In genomic region chr5:36464709-36465661, GRCm38 (mm10) we compare ENCODE assay signal across 8 mouse cellular contexts. TPM values are rescaled to one million over a fixed set of nuclear protein-coding genes. Genes with fewer than 3 reads are reported as not detected.
DNase-seq lines count a peak whose midpoint lies in the region; ATAC-seq and TF ChIP-seq lines count a peak whose summit lies in the region.

Gene Grpel1 (plus strand): TSS chr5:36464998.

- peak within 1 kb of the TSS; percentile 93 for H3K4me2 ChIP-seq in embryonic facial prominence, embryonic 14.5 days (ENCODE audit: low read depth, low read length)
- H3K4me2 ChIP-seq in limb, embryonic 13.5 days (replicated peaks), result peak within 1 kb of the TSS; percentile 99
- peak within 1 kb of the TSS; percentile 91 for H3K4me2 ChIP-seq in midbrain, embryonic 16.5 days (ENCODE audit: low read length)

- H3K9me3 ChIP-seq in embryonic facial prominence, embryonic 14.5 days (ENCODE audit: control insufficient read depth, low read length), result no peaks in the 10 kb centered on the region
- no peaks in the 10 kb centered on the region for H3K9me3 ChIP-seq in limb, embryonic 13.5 days
- H3K9me3 ChIP-seq in midbrain, embryonic 16.5 days (replicated peaks; ENCODE audit: control insufficient read depth, low read length, poor library complexity, severe bottlenecking), result no peaks in the 10 kb centered on the region

- intact Hi-C loops in heart, adult 2 months (cut with DNase I), result loop anchor here (1.0 to 5.0 kb wide), 4 partner anchors 18 to 117 kb away; no protein-coding TSS in a partner anchor

- no peak for TF ChIP-seq CTCF in heart, adult 2 months (IDR thresholded peaks at IDR 0.05)

- no peaks in the 10 kb centered on the region for H3K27me3 ChIP-seq in embryonic facial prominence, embryonic 14.5 days (replicated peaks; ENCODE audit: control insufficient read depth, insufficient read depth, low read length)
- H3K27me3 ChIP-seq in heart, adult 2 months (ENCODE audit: control insufficient read depth, insufficient read depth, low read length), result no peaks in the 10 kb centered on the region
- H3K27me3 ChIP-seq in limb, embryonic 13.5 days, result no peaks in the 10 kb centered on the region
- peaks cover 3% of the 10 kb centered on the region; the same call in 1 of the 2 replicates for H3K27me3 ChIP-seq in midbrain, embryonic 16.5 days (ENCODE audit: control insufficient read depth, insufficient read depth, low read depth, low read length)

- H3K4me1 ChIP-seq in embryonic facial prominence, embryonic 14.5 days (ENCODE audit: control insufficient read depth, insufficient read depth, low read length), result peaks cover 9% of the 10 kb centered on the region
- peaks cover 3% of the 10 kb centered on the region for H3K4me1 ChIP-seq in heart, adult 2 months (ENCODE audit: control insufficient read depth, insufficient read depth, low read length)
- H3K4me1 ChIP-seq in limb, embryonic 13.5 days, result peaks cover 18% of the 10 kb centered on the region
- peaks cover 17% of the 10 kb centered on the region for H3K4me1 ChIP-seq in midbrain, embryonic 16.5 days (ENCODE audit: control insufficient read depth, insufficient read depth, low read length)

- 1% methylated on average over 52 of the region's 68 CpGs for WGBS in embryonic facial prominence, embryonic 14.5 days
- under 1% methylated on average over 68 of the region's 68 CpGs for WGBS in heart, adult 2 months
- WGBS in limb, embryonic 13.5 days, result under 1% methylated on average over 68 of the region's 68 CpGs
- WGBS in midbrain, embryonic 16.5 days, result under 1% methylated on average over 68 of the region's 68 CpGs

- no peak within 1 kb of the TSS; the same call in 1 of the 2 replicates for H3K27ac ChIP-seq in embryonic facial prominence, embryonic 14.5 days (replicated peaks; ENCODE audit: low read depth, low read length)
- H3K27ac ChIP-seq in heart, adult 2 months, result peak within 1 kb of the TSS; percentile 91
- H3K27ac ChIP-seq in limb, embryonic 13.5 days, result peak within 1 kb of the TSS; percentile 72
- H3K27ac ChIP-seq in midbrain, embryonic 16.5 days (ENCODE audit: low read length), result peak within 1 kb of the TSS; percentile 79

- H3K4me3 ChIP-seq in embryonic facial prominence, embryonic 14.5 days (ENCODE audit: low read depth, low read length), result peak within 1 kb of the TSS; percentile 68
- H3K4me3 ChIP-seq in heart, adult 2 months, result peak within 1 kb of the TSS; percentile 69
- H3K4me3 ChIP-seq in limb, embryonic 13.5 days, result peak within 1 kb of the TSS; percentile 99
- H3K4me3 ChIP-seq in midbrain, embryonic 16.5 days (ENCODE audit: low read depth, low read length), result peak within 1 kb of the TSS; percentile 77

- TF ChIP-seq POLR2A in heart, adult 2 months (IDR thresholded peaks at IDR 0.05; ENCODE audit: insufficient read depth, low read depth, low read length), result peak; percentile 94

- peak within 1 kb of the TSS; percentile 78 for H3K9ac ChIP-seq in embryonic facial prominence, embryonic 14.5 days (ENCODE audit: low read depth, low read length)
- peak within 1 kb of the TSS; percentile 79 for H3K9ac ChIP-seq in heart, adult 2 months (ENCODE audit: low read depth, low read length)
- H3K9ac ChIP-seq in limb, embryonic 13.5 days, result peak within 1 kb of the TSS; percentile 91
- peak within 1 kb of the TSS; percentile 89 for H3K9ac ChIP-seq in midbrain, embryonic 16.5 days (ENCODE audit: low read depth, low read length)

- H3K79me2 ChIP-seq in heart, adult 2 months (replicated peaks; ENCODE audit: control insufficient read depth, insufficient read depth, low read length), result peaks cover 2% of the 10 kb centered on the region

- peak; percentile 100 for DNase-seq in 3T3-L1 (ENCODE audit: low read depth, low spot score)
- peak; percentile 93 to 94 for DNase-seq in adrenal gland, postnatal 4 days (ENCODE audit: low spot score in 2 of 2)
- DNase-seq in embryonic facial prominence, embryonic 14.5 days (ENCODE audit: low spot score), result peak; percentile 100
- peak; percentile 94 to 99 for DNase-seq in heart, adult 2 months
- DNase-seq in kidney, adult 8-10 months, result peak; percentile 99 to 100
- DNase-seq in spleen, postnatal 10 days (ENCODE audit: low spot score in 2 of 2), result peak; percentile 90 to 99

- H3K36me3 ChIP-seq in embryonic facial prominence, embryonic 14.5 days (ENCODE audit: control insufficient read depth, insufficient read depth, low read length), result peaks cover 9% of the 10 kb centered on the region
- peaks cover 5% of the 10 kb centered on the region; the same call in 1 of the 2 replicates for H3K36me3 ChIP-seq in heart, adult 2 months (ENCODE audit: control insufficient read depth, insufficient read depth, low read length)
- peaks cover 19% of the 10 kb centered on the region for H3K36me3 ChIP-seq in limb, embryonic 13.5 days
- peaks cover 3% of the 10 kb centered on the region; the same call in 1 of the 2 replicates for H3K36me3 ChIP-seq in midbrain, embryonic 16.5 days (ENCODE audit: control insufficient read depth, insufficient read depth, low read length)

- peak; percentile 97 for ATAC-seq in embryonic facial prominence, embryonic 14.5 days (ENCODE audit: low read depth)
- ATAC-seq in limb, embryonic 13.5 days (ENCODE audit: low FRiP score, low read depth), result peak; percentile 97
- peak; percentile 94 for ATAC-seq in midbrain, embryonic 16.5 days

- no peak; the same call in 1 of the 2 replicates for TF ChIP-seq EP300 in heart, adult 2 months (IDR thresholded peaks at IDR 0.05; ENCODE audit: insufficient read depth, low read depth, low read length)

RNA-seq across cellular contexts. Expression of gene Grpel1, which starts in this region (rescaled TPM):
- total RNA-seq in adrenal gland, postnatal 4 days (2021), result 10 to 100 TPM; 66.7 to 70.8 TPM
- 49.0 and 52.7 TPM in 2 replicates for polyA plus RNA-seq in embryonic facial prominence, embryonic 14.5 days (2014; fragmentation: Nextera tagmentation; extraction: Ambion mirVana)
- total RNA-seq in heart, adult 2 months (2021), result 10 to 100 TPM; 52.1 to 64.3 TPM
- 29.8 and 35.5 TPM in 2 replicates for polyA plus RNA-seq in heart, adult 2 months (2012; rRNA removed)
- polyA plus RNA-seq in limb, embryonic 13.5 days (2015; fragmentation: Nextera tagmentation; extraction: Ambion mirVana), result 50.0 and 50.1 TPM in 2 replicates
- polyA plus RNA-seq in midbrain, embryonic 16.5 days (2015; fragmentation: Nextera tagmentation; extraction: Ambion mirVana), result 41.3 and 42.9 TPM in 2 replicates
